Mouse (Mus musculus) cerebellum, adult 11-12 months (tissue): Measurements from ENCODE around the gene Fblim1.

Experiments
- DNase-seq: peaks from one replicate; pipeline ENCODE4 v3.0.0; 2022

Gene Fblim1

DNA sequence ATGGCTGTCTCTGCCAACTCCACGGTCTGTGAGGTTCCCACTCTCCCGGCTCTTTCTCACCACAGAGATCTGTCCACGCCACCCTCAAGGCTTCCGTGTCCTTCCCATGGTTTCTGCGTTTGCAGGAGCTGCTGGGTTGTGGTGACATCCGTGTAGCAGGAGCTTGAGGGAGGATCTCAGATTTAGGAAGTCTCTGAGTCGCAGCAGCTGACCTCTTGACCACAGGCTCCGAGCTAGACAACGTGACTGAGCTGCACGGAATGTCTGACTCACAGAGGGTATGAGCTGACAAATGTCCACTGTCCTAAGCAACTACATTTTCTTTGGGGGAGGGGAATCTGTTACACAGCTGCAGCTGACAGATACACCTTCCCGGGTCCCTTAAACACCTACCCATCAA lies at the start of gene Fblim1:
Fblim1 (minus strand) TSS at position 236 of the 400 bp plus-strand sequence.
- DNase-seq: no peak

DNA sequence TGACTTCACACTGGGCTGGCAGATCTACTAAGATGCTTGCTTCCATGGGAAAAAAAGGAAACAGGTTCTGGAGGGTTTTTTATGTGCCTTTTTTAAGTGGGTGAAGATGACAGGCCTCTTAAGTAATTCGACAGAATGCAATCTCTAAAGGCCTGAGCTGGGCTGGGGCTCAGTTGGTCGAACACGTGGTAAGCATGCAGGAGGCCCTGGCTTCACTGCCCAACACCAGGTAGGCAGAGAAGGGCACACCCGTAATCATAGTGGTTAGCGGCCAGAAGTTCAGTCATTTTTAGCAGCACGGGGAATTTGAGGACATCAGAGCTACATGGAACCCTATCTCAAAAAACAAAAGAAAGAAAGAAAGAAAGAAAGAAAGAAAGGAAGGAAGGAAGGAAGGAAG lies 48.6 kb upstream of the Fblim1 start:
- no peak for DNase-seq

GRCm38 (mm10) chr4:141653813-141654212 lies 47.9 kb upstream of the Fblim1 start:
- no peak for DNase-seq

GRCm38 (mm10) chr4:141653044-141653443 lies 47.1 kb upstream of the Fblim1 start:
- DNase-seq: no peak

DNA sequence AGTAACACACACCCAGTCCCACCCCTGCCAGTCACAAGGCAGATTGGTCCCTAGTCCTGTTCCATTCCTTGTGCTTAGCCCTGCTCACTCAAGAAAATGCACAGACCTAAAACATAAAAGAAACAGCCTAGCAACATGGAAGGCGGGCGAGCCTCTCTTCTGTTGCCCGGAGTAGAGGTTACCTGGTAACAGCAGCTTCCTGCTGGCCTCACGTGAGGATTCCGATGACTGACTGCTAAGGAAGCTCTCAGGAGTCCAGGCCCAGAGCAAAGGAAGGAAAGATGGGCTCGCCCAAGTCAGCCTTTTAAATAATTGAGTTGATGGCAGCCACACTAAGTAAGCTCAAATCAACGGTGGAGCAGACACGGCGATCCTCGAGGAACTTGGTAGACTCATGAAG lies 46.0 kb upstream of the Fblim1 start:
- DNase-seq: no peak

DNA sequence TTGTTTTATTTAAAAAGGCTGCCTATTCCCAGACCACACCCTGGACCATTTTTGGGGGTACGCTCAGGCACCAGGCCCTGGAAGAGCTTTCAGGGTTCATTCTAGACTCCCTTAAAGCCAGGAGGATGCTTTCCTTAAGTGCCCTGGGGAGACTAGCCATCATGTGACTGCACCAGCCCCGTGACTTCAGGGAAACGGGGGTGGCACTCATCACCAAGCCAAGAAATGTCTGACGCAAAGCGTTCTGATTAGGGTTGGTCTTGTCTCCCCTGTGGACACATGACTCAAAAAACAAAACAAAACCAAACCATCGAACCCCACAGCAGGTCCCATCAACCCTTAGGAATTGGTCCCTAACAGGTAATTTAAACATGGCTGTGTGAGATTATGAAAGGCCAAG lies 45.4 kb upstream of the Fblim1 start:
- DNase-seq: no peak

DNA sequence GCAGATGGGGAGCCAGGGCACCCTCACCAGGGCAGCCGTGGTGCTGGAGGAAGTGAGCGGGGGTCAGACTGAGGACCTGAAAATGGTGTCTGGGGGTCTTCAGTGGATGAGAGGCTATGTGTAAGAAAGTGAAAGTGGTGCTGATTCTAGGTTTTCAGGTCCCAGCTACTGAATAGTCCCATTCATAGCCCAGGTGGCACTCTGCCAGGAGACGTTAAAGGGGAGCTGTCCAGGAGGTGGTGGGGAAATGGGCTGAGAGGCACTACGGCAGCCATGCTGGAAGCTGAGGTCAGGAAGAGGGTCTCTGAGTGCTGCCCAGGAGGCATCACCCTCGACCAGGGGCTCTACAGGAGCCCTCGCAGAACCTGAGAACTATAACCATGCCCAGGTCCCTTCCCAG lies 43.3 kb upstream of the Fblim1 start:
- no peak for DNase-seq

DNA sequence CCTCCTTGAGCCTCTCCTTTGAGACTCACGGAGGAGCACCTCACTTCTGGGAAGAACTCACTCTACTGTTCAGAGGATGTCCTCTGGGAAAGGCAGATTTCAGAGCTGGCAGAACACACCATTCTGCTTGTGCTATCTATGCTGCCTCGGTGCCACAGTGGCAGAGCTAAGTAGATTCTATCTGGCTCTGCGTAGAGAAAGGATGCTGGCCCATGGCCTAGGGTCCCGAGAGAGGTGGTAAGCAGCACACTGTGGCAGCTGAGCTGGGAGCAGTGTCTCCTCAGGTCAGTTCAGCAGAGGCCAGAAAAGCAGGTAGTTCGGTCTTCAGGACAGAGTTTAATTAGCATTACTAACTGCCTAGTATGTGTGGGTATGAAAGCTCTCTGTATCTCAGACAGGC lies 42.4 kb upstream of the Fblim1 start:
- DNase-seq: no peak

- DNase-seq: no peak
Measured at GRCm38 (mm10) chr4:141647187-141647586, 41.3 kb upstream of the Fblim1 start.

- DNase-seq: no peak
Measured at GRCm38 (mm10) chr4:141645988-141646387, 40.1 kb upstream of the Fblim1 start.

- DNase-seq: peak; percentile 74
Measured at GRCm38 (mm10) chr4:141643118-141643855, 37.4 kb upstream of the Fblim1 start.

GRCm38 (mm10) chr4:141641961-141642811 lies 36.3 kb upstream of the Fblim1 start:
- no peak for DNase-seq

DNA sequence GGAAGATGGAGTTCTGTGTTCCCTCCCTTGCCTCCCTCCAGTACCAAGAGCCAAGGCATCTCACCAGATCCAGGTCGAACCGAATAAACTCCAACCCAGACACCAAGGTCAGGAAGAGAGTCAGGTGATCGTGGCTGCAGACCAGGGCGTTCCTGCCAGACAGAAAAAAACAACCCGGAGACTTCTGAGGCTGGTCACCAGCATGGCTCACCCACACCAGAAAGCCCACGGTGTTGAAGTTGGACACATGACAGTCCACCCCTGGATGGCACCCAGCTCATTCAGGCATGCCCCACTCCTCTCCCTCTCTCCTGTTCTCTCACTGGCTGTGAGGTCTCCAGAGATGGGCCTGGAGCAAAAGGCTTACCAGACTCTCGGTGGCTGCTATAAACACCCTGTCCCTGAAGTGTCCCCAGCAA lies 35.5 kb upstream of the Fblim1 start:
- DNase-seq: no peak

DNA sequence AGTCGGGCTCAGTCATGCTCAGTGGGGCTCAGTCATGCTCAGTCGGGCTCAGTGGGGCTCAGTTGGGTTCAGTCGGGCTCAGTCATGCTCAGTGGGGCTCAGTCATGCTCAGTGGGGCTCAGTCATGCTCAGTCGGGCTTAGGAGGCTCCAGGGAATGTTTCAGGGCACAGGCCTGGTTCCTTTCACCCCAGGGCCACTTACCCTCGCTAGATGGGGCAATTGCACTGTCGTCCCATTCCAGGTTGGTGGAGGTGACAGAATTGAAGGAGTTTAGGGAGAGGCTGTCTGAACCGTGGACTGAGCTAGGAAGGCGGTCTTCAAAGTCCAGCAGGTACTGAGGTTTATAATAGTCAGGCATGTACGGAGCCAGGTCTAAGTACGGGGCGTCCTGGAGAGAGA lies 33.6 kb upstream of the Fblim1 start:
- no peak for DNase-seq

GRCm38 (mm10) chr4:141636693-141637092 lies 30.8 kb upstream of the Fblim1 start:
- no peak for DNase-seq

DNA sequence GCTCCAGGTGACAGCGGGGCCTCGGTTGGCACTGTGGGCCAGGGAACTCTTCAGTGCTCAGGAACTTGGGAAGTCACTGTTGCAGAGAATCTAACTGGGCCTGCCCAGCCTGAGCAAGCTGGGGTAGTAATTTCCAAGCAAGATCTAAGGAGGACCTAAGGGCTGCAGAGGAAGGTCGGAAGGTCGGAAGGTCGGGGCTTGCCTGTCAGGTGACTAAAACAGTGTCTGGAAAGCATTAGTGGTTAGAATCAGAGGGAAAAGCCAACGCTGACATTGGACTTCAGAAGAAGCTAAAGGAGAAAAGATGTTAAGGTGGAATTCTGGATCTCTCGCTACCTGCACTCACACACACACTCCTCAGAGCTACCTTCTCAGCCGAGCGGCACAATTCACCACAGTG lies 30.1 kb upstream of the Fblim1 start:
- DNase-seq: no peak

GRCm38 (mm10) chr4:141632111-141632873 lies 26.4 kb upstream of the Fblim1 start:
- no peak for DNase-seq

GRCm38 (mm10) chr4:141631250-141631649 lies 25.4 kb upstream of the Fblim1 start:
- no peak for DNase-seq

GRCm38 (mm10) chr4:141630021-141630420 lies 24.1 kb upstream of the Fblim1 start:
- no peak for DNase-seq

- DNase-seq: no peak
Measured at GRCm38 (mm10) chr4:141628661-141629060, 22.8 kb upstream of the Fblim1 start.

GRCm38 (mm10) chr4:141627502-141627901 lies 21.6 kb upstream of the Fblim1 start:
- DNase-seq: no peak

- DNase-seq: no peak
Measured at GRCm38 (mm10) chr4:141625774-141626550, 20.1 kb upstream of the Fblim1 start.
